Mouse (Mus musculus) heart, embryonic 10.5 days (tissue): Measurements from ENCODE around the gene Dok4. TPM values are rescaled to one million over a fixed set of nuclear protein-coding genes. Genes with fewer than 3 reads are reported as not detected.
"Not testable (repeated sequence)": the region's sequence is repeated elsewhere in the genome, so short reads cannot be mapped to it uniquely, and the experiment has no call there.

Source experiments
- DNase-seq: peaks from one replicate; pipeline ENCODE4 v3.0.0-alpha.2; 2017; ENCODE audit warnings: low spot score
- H3K27ac ChIP-seq: fragments of 300-500 bp; sonication (generic); 2 replicates; pipeline ENCODE4 v1.5.1; 2016; ENCODE audit warnings: mild to moderate bottlenecking
- H3K27me3 ChIP-seq: fragments of 300-500 bp; sonication (generic); 2 replicates; pipeline ENCODE4 v1.6.1; 2016; ENCODE audit warnings: mild to moderate bottlenecking; ENCODE audit not compliant: poor library complexity, insufficient read depth, severe bottlenecking
- H3K36me3 ChIP-seq: fragments of 300-500 bp; sonication (generic); 2 replicates; pipeline ENCODE4 v1.6.1; 2016; ENCODE audit warnings: mild to moderate bottlenecking, moderate library complexity
- H3K4me1 ChIP-seq: fragments of 300-500 bp; sonication (generic); 2 replicates; pipeline ENCODE4 v1.6.1; 2016; ENCODE audit warnings: mild to moderate bottlenecking
- H3K4me3 ChIP-seq: fragments of 300-500 bp; sonication (generic); 2 replicates; pipeline ENCODE4 v1.5.1; 2016; ENCODE audit warnings: mild to moderate bottlenecking, moderate library complexity
- H3K9me3 ChIP-seq: fragments of 300-500 bp; sonication (generic); 2 replicates; pipeline ENCODE4 v1.6.1; 2016; ENCODE audit warnings: mild to moderate bottlenecking, moderate library complexity
- WGBS: fragments of 180-500 bp; shearing (Covaris S2); methylation state at CpG from one replicate; pipeline ENCODE4 v1.1.7; 2016; 5-methylcytosine and 5-hydroxymethylcytosine counted together
- polyA plus RNA-seq: library from polyadenylated mRNA; unstranded; fragments of >200 nt; fragmentation: Nextera tagmentation; extraction: Ambion mirVana; gene quantifications from 2 replicates; pipeline ENCODE4 v1.2.1, GENCODE M21; 2016

The Dok4 gene
- polyA plus RNA-seq, 1 experiment from 2014 or later: 71.3 TPM

GRCm38 (mm10) chr8:94833901-94834405 lies 42.2 kb downstream of the Dok4 start:
- H3K27ac ChIP-seq, H3K4me3 ChIP-seq, DNase-seq, H3K27me3 ChIP-seq, H3K9me3 ChIP-seq: not testable (repeated sequence)
- Histone ChIP-seq H3K36me3 (peaks cover 35% of the 10 kb centered on the region), H3K4me1 (peaks cover 12% of the 10 kb centered on the region)
- WGBS: 87% methylated on average over 7 of the region's 7 CpGs

GRCm38 (mm10) chr8:94828284-94828683 lies 47.8 kb downstream of the Dok4 start:
- no peak overlapping the region for H3K27ac ChIP-seq
- peaks cover 84% of the 10 kb centered on the region for H3K36me3 ChIP-seq
- no peak for DNase-seq
- no peak overlapping the region for H3K4me3 ChIP-seq
- 88% methylated on average over 6 of the region's 6 CpGs for WGBS
- H3K4me1 ChIP-seq: 0 out of 2 replicates have a peak, but pooled peaks cover 4% of the 10 kb centered on the region
- no peaks in the 10 kb centered on the region for H3K9me3 ChIP-seq
- no peaks in the 10 kb centered on the region for H3K27me3 ChIP-seq

GRCm38 (mm10) chr8:94826210-94826609 lies 49.9 kb downstream of the Dok4 start:
- Histone ChIP-seq H3K9me3 (no peaks in the 10 kb centered on the region), H3K27ac (no peak overlapping the region), H3K4me1 (0 out of 2 replicates have a peak, but pooled peaks cover 6% of the 10 kb centered on the region), H3K27me3 (no peaks in the 10 kb centered on the region), H3K36me3 (peaks cover 90% of the 10 kb centered on the region), H3K4me3 (no peak overlapping the region)
- 91% methylated on average over 5 of the region's 5 CpGs for WGBS
- DNase-seq: no peak

GRCm38 (mm10) chr8:94825170-94825569 lies 51.0 kb downstream of the Dok4 start:
- WGBS: 83% methylated on average over 6 of the region's 6 CpGs
- no peak for DNase-seq
- Histone ChIP-seq H3K27ac (no peak overlapping the region), H3K4me3 (no peak overlapping the region), H3K4me1 (0 out of 2 replicates have a peak, but pooled peaks cover 6% of the 10 kb centered on the region), H3K36me3 (peaks cover 86% of the 10 kb centered on the region), H3K9me3 (no peaks in the 10 kb centered on the region), H3K27me3 (no peaks in the 10 kb centered on the region)

GRCm38 (mm10) chr8:94822637-94823560 lies 53.2 kb downstream of the Dok4 start:
- Histone ChIP-seq H3K27me3 (no peaks in the 10 kb centered on the region), H3K9me3 (no peaks in the 10 kb centered on the region), H3K4me3 (no peak overlapping the region), H3K4me1 (peaks cover 11% of the 10 kb centered on the region; the same call in 1 of the 2 replicates), H3K36me3 (peaks cover 68% of the 10 kb centered on the region), H3K27ac (no peak overlapping the region)
- 79% methylated on average over 23 of the region's 23 CpGs for WGBS
- peak; percentile 87 for DNase-seq

GRCm38 (mm10) chr8:94821381-94821780 lies 54.7 kb downstream of the Dok4 start:
- 95% methylated on average over 2 of the region's 2 CpGs for WGBS
- DNase-seq: no peak
- peaks cover 56% of the 10 kb centered on the region for H3K36me3 ChIP-seq

GRCm38 (mm10) chr8:94820553-94820952 lies 55.6 kb downstream of the Dok4 start:
- Histone ChIP-seq H3K9me3 (no peaks in the 10 kb centered on the region), H3K27me3 (no peaks in the 10 kb centered on the region), H3K4me3 (no peak overlapping the region), H3K27ac (no peak overlapping the region), H3K36me3 (peaks cover 49% of the 10 kb centered on the region), H3K4me1 (peaks cover 11% of the 10 kb centered on the region; the same call in 1 of the 2 replicates)
- no peak for DNase-seq
- WGBS: 88% methylated on average over 7 of the region's 7 CpGs

More at GRCm38 (mm10) chr8:94821381-94821780, 54.7 kb downstream of the Dok4 start:
- H3K27me3 ChIP-seq: no peaks in the 10 kb centered on the region
- peaks cover 11% of the 10 kb centered on the region; the same call in 1 of the 2 replicates for H3K4me1 ChIP-seq
- H3K9me3 ChIP-seq: no peaks in the 10 kb centered on the region
- H3K27ac ChIP-seq: no peak overlapping the region
- no peak overlapping the region for H3K4me3 ChIP-seq

GRCm38 (mm10) chr8:94819671-94820179 lies 56.4 kb downstream of the Dok4 start:
- Histone ChIP-seq H3K4me3 (no peak overlapping the region), H3K9me3 (no peaks in the 10 kb centered on the region), H3K27ac (no peak overlapping the region), H3K4me1 (peaks cover 11% of the 10 kb centered on the region; the same call in 1 of the 2 replicates), H3K36me3 (peaks cover 43% of the 10 kb centered on the region), H3K27me3 (no peaks in the 10 kb centered on the region)
- DNase-seq: no peak
- 39% methylated on average over 6 of the region's 6 CpGs for WGBS

GRCm38 (mm10) chr8:94817933-94818332 lies 58.2 kb downstream of the Dok4 start:
- peaks cover 25% of the 10 kb centered on the region for H3K36me3 ChIP-seq
- 85% methylated on average over 11 of the region's 11 CpGs for WGBS
- no peak overlapping the region for H3K27ac ChIP-seq
- DNase-seq: no peak
- no peaks in the 10 kb centered on the region for H3K27me3 ChIP-seq
- no peaks in the 10 kb centered on the region for H3K9me3 ChIP-seq
- H3K4me3 ChIP-seq: no peak overlapping the region
- H3K4me1 ChIP-seq: peaks cover 8% of the 10 kb centered on the region; the same call in 1 of the 2 replicates

GRCm38 (mm10) chr8:94814556-94814955 lies 61.6 kb downstream of the Dok4 start:
- no peaks in the 10 kb centered on the region for H3K36me3 ChIP-seq
- no peaks in the 10 kb centered on the region for H3K9me3 ChIP-seq
- H3K27ac ChIP-seq: no peak overlapping the region
- no peak for DNase-seq
- peaks cover 15% of the 10 kb centered on the region for H3K4me1 ChIP-seq
- no peak overlapping the region for H3K4me3 ChIP-seq
- H3K27me3 ChIP-seq: 0 out of 2 replicates have a peak, but pooled peaks cover 6% of the 10 kb centered on the region
- WGBS: 0% methylated on average over 1 of the region's 1 CpGs
